Mouse (Mus musculus) heart, adult 2 months (tissue): ENCODE measurements around the gene Nbea. TPM values are rescaled to one million over a fixed set of nuclear protein-coding genes. Genes with fewer than 3 reads are reported as not detected.

Experiments
- DNase-seq, 2 experiments: peaks; one replicate each; pipeline ENCODE4 v3.0.0; 2021
- H3K27ac ChIP-seq: fragments of 200-600 bp; 2 replicates; pipeline ENCODE4 v1.8.1; 2022
- H3K27me3 ChIP-seq: fragments of 200-500 bp; 2 replicates; pipeline ENCODE4 v1.6.1; 2012; ENCODE audit warnings: mild to moderate bottlenecking, low read length, inconsistent platforms, mixed read lengths; ENCODE audit not compliant: control insufficient read depth, insufficient read depth
- H3K36me3 ChIP-seq: fragments of 200-500 bp; 2 replicates; pipeline ENCODE4 v1.6.1; 2012; ENCODE audit warnings: low read length, inconsistent platforms; ENCODE audit not compliant: control insufficient read depth, insufficient read depth
- H3K4me1 ChIP-seq: fragments of 200-500 bp; 2 replicates; pipeline ENCODE4 v1.6.1; 2011; ENCODE audit warnings: low read length; ENCODE audit not compliant: control insufficient read depth, insufficient read depth
- H3K4me3 ChIP-seq: fragments of 200-600 bp; 2 replicates; pipeline ENCODE4 v1.8.1; 2022
- H3K79me2 ChIP-seq: fragments of 200-500 bp; replicated peaks from 2 replicates; pipeline ENCODE4 v1.6.1; 2012; ENCODE audit warnings: mild to moderate bottlenecking, inconsistent platforms, low read length, moderate library complexity, mixed read lengths; ENCODE audit not compliant: control insufficient read depth, insufficient read depth
- H3K9ac ChIP-seq: fragments of 200-500 bp; 2 replicates; pipeline ENCODE4 v1.6.1; 2012; ENCODE audit warnings: low read depth, mild to moderate bottlenecking, control low read depth, inconsistent platforms, low read length, mixed read lengths
- CTCF ChIP-seq: fragments of 200-600 bp; IDR thresholded peaks from 2 replicates; pipeline ENCODE4 v1.8.1; 2022; ENCODE audit warnings: antibody characterized with exemption, mild to moderate bottlenecking, moderate library complexity
- EP300 ChIP-seq: fragments of 200-500 bp; IDR thresholded peaks from 2 replicates; pipeline ENCODE4 v1.6.1; 2011; ENCODE audit warnings: low read depth, low read length, control low read depth; ENCODE audit not compliant: insufficient read depth
- POLR2A ChIP-seq: fragments of 200-500 bp; IDR thresholded peaks from 2 replicates; pipeline ENCODE4 v1.6.1; 2011; ENCODE audit warnings: mild to moderate bottlenecking, low read depth, low read length, control low read depth; ENCODE audit not compliant: insufficient read depth
- WGBS: fragments of 180-500 bp; shearing (Covaris S2); methylation state at CpG from one replicate; pipeline ENCODE4 v1.1.7; 2018; 5-methylcytosine and 5-hydroxymethylcytosine counted together
- intact Hi-C: fragments of 180-260 bp; cut with DNase I; formaldehyde crosslinking; loops from one replicate; pipeline ENCODE4 v1.15.1; 2025
- polyA plus RNA-seq: library from polyadenylated mRNA; depleted of rRNA; stranded (reverse); fragments of >200 nt; gene quantifications from 2 replicates; pipeline ENCODE4 v1.2.3, GENCODE M21; 2012
- total RNA-seq, 2 experiments: library from RNA; stranded (reverse); gene quantifications; 2 replicates each; pipeline ENCODE4 v1.2.3; 2021

Nbea gene
- total and polyA plus RNA-seq, 3 experiments: 6.2 to 12.4 (median 11.9) TPM

GRCm38 (mm10) chr3:55774203-55774602, 409.3 kb downstream of the Nbea start:
- no peak for TF ChIP-seq CTCF
- no peak for TF ChIP-seq POLR2A
- no peak for TF ChIP-seq EP300
- no peak for DNase-seq
- intact Hi-C loops: no loop called here
- H3K36me3 ChIP-seq: no peaks in the 10 kb centered on the region
- 61% methylated on average over 6 of the region's 6 CpGs for WGBS
- H3K9ac ChIP-seq: no peak overlapping the region
- no peaks in the 10 kb centered on the region for H3K27me3 ChIP-seq
- H3K4me3 ChIP-seq: no peak overlapping the region
- H3K79me2 ChIP-seq: no peaks in the 10 kb centered on the region
- no peak overlapping the region for H3K27ac ChIP-seq
- no peaks in the 10 kb centered on the region for H3K4me1 ChIP-seq

DNA sequence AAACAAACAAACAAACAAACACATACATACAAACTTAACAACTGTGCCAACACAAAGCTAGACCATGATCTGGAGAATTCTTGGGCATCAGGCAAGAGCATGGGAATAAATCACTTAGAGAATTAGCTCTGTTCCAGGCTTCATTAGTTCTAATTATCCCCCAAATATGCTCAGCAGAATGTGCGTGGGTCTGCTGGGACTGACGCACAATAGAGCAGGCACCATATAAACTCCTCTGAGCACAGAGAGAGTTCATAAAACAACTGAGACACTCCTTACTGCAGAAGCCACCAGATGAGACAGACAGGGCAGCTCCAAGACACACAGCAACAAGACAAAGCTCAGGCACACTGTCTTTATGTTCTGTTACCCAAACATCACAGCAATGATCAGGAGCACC, 414.2 kb downstream of the Nbea start:
- Histone ChIP-seq H3K36me3 (no peaks in the 10 kb centered on the region), H3K9ac (no peak overlapping the region), H3K79me2 (no peaks in the 10 kb centered on the region), H3K27me3 (no peaks in the 10 kb centered on the region), H3K4me1 (no peaks in the 10 kb centered on the region), H3K27ac (no peak overlapping the region), H3K4me3 (no peak overlapping the region)
- no peak for DNase-seq
- intact Hi-C loops: no loop called here
- TF ChIP-seq CTCF (no peak), EP300 (no peak), POLR2A (no peak)
- WGBS: 92% methylated on average over 2 of the region's 2 CpGs

- Histone ChIP-seq H3K4me3 (no peak overlapping the region), H3K9ac (no peak overlapping the region), H3K4me1 (no peaks in the 10 kb centered on the region), H3K79me2 (no peaks in the 10 kb centered on the region), H3K27ac (no peak overlapping the region), H3K27me3 (no peaks in the 10 kb centered on the region), H3K36me3 (no peaks in the 10 kb centered on the region)
- TF ChIP-seq POLR2A (no peak), EP300 (no peak), CTCF (no peak)
- DNase-seq: no peak
- intact Hi-C loops: no loop called here
- 90% methylated on average over 2 of the region's 2 CpGs for WGBS
These were observed 414.8 kb downstream of the Nbea start for GRCm38 (mm10) chr3:55768654-55769053.

DNA sequence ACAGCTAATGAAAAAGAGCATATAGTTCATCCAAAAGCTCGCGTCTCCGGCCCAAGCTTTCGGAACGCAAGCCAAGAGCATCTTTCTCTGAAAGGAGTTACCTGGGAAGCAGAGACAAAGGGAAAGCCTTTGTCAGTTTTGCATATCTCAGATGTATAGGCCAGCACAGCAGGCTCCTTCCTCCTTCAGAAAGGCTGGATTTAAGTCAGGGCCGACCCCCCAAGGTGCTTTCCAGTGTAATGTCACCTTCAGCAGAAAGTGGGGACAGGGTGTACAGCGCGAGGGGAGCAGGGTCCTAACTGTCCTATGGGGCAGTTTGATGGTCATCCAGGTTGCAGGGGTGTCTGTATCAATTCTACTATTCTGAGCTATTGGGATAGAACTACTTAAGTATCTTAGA, 419.9 kb downstream of the Nbea start:
- Histone ChIP-seq H3K4me1 (no peaks in the 10 kb centered on the region), H3K27ac (no peak overlapping the region), H3K27me3 (no peaks in the 10 kb centered on the region), H3K79me2 (no peaks in the 10 kb centered on the region), H3K4me3 (no peak overlapping the region), H3K36me3 (no peaks in the 10 kb centered on the region), H3K9ac (no peak overlapping the region)
- DNase-seq: no peak
- WGBS: 79% methylated on average over 8 of the region's 8 CpGs
- intact Hi-C loops: no loop called here
- TF ChIP-seq CTCF (no peak), POLR2A (no peak), EP300 (no peak)

DNA sequence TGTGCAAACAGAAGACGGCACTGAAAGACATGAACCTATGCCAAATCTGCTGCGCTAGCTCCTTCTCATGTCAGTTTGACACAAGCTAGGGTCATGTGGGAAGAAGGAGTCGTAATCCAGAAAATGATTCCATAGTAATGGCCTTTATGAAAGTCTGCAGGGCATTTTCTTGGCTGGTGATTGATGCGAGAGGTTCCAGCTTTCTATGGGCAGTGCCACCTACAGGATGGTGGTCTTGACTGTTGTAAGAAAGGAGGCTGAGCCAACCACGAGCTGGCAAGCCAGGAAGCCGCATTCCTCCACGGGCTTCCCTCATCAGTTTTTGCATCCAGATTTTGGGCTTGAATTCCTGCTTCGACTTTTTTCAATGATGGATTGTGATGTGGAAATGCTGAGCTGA, 425.2 kb downstream of the Nbea start:
- Histone ChIP-seq H3K27ac (no peak overlapping the region), H3K4me1 (no peaks in the 10 kb centered on the region; the same call in 1 of the 2 replicates), H3K27me3 (no peaks in the 10 kb centered on the region), H3K4me3 (no peak overlapping the region), H3K36me3 (no peaks in the 10 kb centered on the region), H3K79me2 (no peaks in the 10 kb centered on the region), H3K9ac (no peak overlapping the region)
- WGBS: 56% methylated on average over 8 of the region's 8 CpGs
- DNase-seq: no peak
- TF ChIP-seq CTCF (peak; percentile 11; the same call in 1 of the 2 replicates), POLR2A (no peak)
- intact Hi-C loops: no loop called here

DNA sequence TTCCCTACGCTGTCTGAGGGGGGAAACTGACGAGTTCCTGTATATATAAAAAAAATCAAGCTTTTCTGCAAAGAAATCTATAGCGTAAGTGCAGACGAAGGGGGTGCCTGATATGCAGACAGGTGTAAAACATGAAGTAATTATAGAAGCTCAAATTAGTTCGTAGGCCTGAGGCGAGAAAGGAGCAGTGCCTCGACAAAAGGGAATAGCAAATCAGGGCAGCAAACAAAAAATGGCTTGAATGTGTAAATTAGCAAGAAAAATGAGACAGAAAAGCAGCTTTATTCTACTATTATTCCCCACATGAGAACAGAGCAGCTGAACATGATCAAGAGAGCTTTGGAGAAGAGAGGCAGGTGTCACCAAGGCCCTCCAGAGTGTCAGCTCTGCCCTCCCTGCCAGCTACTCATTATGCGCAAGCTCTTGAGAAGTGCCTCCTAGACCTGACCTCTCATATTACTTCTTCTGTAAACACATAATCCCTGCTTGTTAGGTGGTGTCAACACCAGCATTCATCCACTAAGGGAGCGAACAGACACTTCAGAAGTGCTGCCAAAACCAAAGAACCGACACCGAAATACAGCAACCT, 426.8 kb downstream of the Nbea start:
- TF ChIP-seq EP300: no peak
- TF ChIP-seq POLR2A: no peak
- no peak for TF ChIP-seq CTCF
- intact Hi-C loops: no loop called here
- no peaks in the 10 kb centered on the region for H3K36me3 ChIP-seq
- H3K4me3 ChIP-seq: no peak overlapping the region
- H3K9ac ChIP-seq: no peak overlapping the region
- H3K79me2 ChIP-seq: no peaks in the 10 kb centered on the region
- WGBS: 91% methylated on average over 11 of the region's 11 CpGs
- H3K27ac ChIP-seq: no peak overlapping the region
- no peak for DNase-seq
- H3K4me1 ChIP-seq: no peaks in the 10 kb centered on the region; the same call in 1 of the 2 replicates
- no peaks in the 10 kb centered on the region for H3K27me3 ChIP-seq
